Mouse (Mus musculus) megakaryocyte, embryonic 14.5 days (primary cell): ENCODE measurements around the gene Cnbp.

Experiments
- FLI1 ChIP-seq: IDR thresholded peaks from 2 replicates; pipeline ENCODE4 v1.6.1; 2012; ENCODE audit warnings: low read length, inconsistent platforms, mixed read lengths
- GATA1 ChIP-seq: IDR thresholded peaks from 3 replicates; pipeline ENCODE4 v1.6.1; 2012; ENCODE audit warnings: mixed read lengths, low read length, inconsistent platforms, borderline replicate concordance

GRCm38 (mm10) chr6:87810713-87811669 lies 39.9 kb downstream of the Cnbp start:
- TF ChIP-seq GATA1, result no peak
- no peak for TF ChIP-seq FLI1
